Mouse (Mus musculus) cerebellum, adult 9-10 months (tissue): Measurements from ENCODE around the gene Vmn2r51.
"Not testable (repeated sequence)": the region's sequence is repeated elsewhere in the genome, so short reads cannot be mapped to it uniquely, and the experiment has no call there.

Experiments used
- DNase-seq: peaks from one replicate; pipeline ENCODE4 v3.0.0; 2022

The Vmn2r51 gene

GRCm38 (mm10) chr7:10105641-10106040, at the start of gene Vmn2r51:
Vmn2r51 (minus strand) TSS chr7:10105741.
- DNase-seq = not testable (repeated sequence)

GRCm38 (mm10) chr7:10053196-10053595, 52.3 kb downstream of the Vmn2r51 start, which contains the start of gene Vmn2r50:
Vmn2r50 (minus strand) TSS chr7:10053296.
- DNase-seq = not testable (repeated sequence)
